ENCODE assay signal across 8 mouse cellular contexts in the genomic region with DNA sequence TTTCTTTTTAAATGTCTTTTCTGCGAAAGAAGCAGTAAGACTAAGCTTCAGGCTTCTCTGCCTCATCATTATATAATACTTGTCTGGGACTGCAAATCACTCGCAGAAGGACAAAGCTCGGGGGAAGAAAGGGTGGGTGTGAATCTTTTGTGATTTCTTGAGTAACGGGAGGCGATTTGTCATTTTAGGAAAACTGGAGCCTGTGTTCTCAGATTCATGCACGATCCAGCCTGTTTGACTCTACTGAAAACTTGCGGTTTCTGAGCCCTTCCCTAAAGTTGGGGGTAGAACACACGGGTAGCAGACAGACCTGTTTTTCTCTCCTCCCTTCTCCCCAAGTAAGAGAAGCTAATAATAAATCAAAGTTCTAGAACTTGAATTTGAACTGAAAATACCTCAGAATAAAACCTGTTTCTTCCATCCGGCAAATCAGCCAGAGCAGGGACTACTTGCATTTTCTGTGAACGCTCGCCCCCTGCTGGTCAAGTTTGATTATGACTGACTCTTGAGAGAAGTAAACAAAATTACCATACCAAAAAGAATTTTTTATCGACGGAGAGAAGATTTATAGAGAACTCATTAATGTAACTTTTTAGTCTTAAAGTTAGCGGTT.
A peak's percentile ranks its signal among the peaks of the same experiment; 100 is the strongest.
DNase-seq lines count a peak whose midpoint lies in the region; ATAC-seq and TF ChIP-seq lines count a peak whose summit lies in the region.

No protein-coding gene starts in this region.

- no peak for TF ChIP-seq EP300 in lung, postnatal 0 days (IDR thresholded peaks at IDR 0.05)

- H3K9ac ChIP-seq in ES-E14 (ENCODE audit: insufficient read depth, low read depth, low read length, poor library complexity, severe bottlenecking), result no peak overlapping the region
- no peak overlapping the region for H3K9ac ChIP-seq in embryonic facial prominence, embryonic 14.5 days (ENCODE audit: low read depth, low read length)
- H3K9ac ChIP-seq in heart, embryonic 16.5 days (ENCODE audit: low read length), result no peak overlapping the region
- no peak overlapping the region for H3K9ac ChIP-seq in lung, postnatal 0 days (replicated peaks; ENCODE audit: low read depth)

- H3K36me3 ChIP-seq in ES-E14 (ENCODE audit: control insufficient read depth, insufficient read depth, low read length, poor library complexity, severe bottlenecking), result no peaks in the 10 kb centered on the region
- no peaks in the 10 kb centered on the region for H3K36me3 ChIP-seq in embryonic facial prominence, embryonic 14.5 days (ENCODE audit: control insufficient read depth, insufficient read depth, low read length)
- H3K36me3 ChIP-seq in heart, embryonic 16.5 days (ENCODE audit: control insufficient read depth, insufficient read depth), result no peaks in the 10 kb centered on the region
- no peaks in the 10 kb centered on the region for H3K36me3 ChIP-seq in lung, postnatal 0 days (ENCODE audit: insufficient read depth, low read length)

- 27% methylated on average over 14 of the region's 14 CpGs for WGBS in embryonic facial prominence, embryonic 14.5 days
- WGBS in heart, embryonic 16.5 days, result 33% methylated on average over 14 of the region's 14 CpGs
- 29% methylated on average over 14 of the region's 14 CpGs for WGBS in lung, postnatal 0 days

- H3K4me1 ChIP-seq in ES-E14 (ENCODE audit: control insufficient read depth in 2 of 2, insufficient read depth in 2 of 2, low read length in 2 of 2, poor library complexity in 1 of 2), result no peaks in the 10 kb centered on the region
- H3K4me1 ChIP-seq in embryonic facial prominence, embryonic 14.5 days (ENCODE audit: control insufficient read depth, insufficient read depth, low read length), result no peaks in the 10 kb centered on the region
- no peaks in the 10 kb centered on the region for H3K4me1 ChIP-seq in heart, embryonic 16.5 days (ENCODE audit: control insufficient read depth, insufficient read depth, low read length)
- no peaks in the 10 kb centered on the region for H3K4me1 ChIP-seq in lung, postnatal 0 days (ENCODE audit: insufficient read depth, low read depth, low read length)

- no peak for TF ChIP-seq POLR2A in brain, embryonic 14.5 days (IDR thresholded peaks at IDR 0.05; ENCODE audit: borderline replicate concordance, extremely low read depth, insufficient read depth, insufficient read length, poor library complexity, severe bottlenecking)

- no peaks in the 10 kb centered on the region for H3K9me3 ChIP-seq in ES-E14 (ENCODE audit: control insufficient read depth, insufficient read depth, low read depth, low read length)
- no peaks in the 10 kb centered on the region for H3K9me3 ChIP-seq in embryonic facial prominence, embryonic 14.5 days (ENCODE audit: control insufficient read depth, low read length)
- H3K9me3 ChIP-seq in heart, embryonic 16.5 days (replicated peaks; ENCODE audit: control insufficient read depth, low read length), result no peaks in the 10 kb centered on the region
- H3K9me3 ChIP-seq in lung, postnatal 0 days (ENCODE audit: low read length), result no peaks in the 10 kb centered on the region

- peaks cover 20% of the 10 kb centered on the region for H3K27me3 ChIP-seq in embryonic facial prominence, embryonic 14.5 days (replicated peaks; ENCODE audit: control insufficient read depth, insufficient read depth, low read length)
- peaks cover 8% of the 10 kb centered on the region; the same call in 1 of the 2 replicates for H3K27me3 ChIP-seq in heart, embryonic 16.5 days (ENCODE audit: control insufficient read depth, insufficient read depth, low read length)
- 0 out of 2 replicates have a peak, but pooled peaks cover 5% of the 10 kb centered on the region for H3K27me3 ChIP-seq in lung, postnatal 0 days (replicated peaks; ENCODE audit: insufficient read depth, low read length)

- ATAC-seq in embryonic facial prominence, embryonic 14.5 days (ENCODE audit: low read depth), result no peak
- ATAC-seq in heart, embryonic 16.5 days (replicated peaks; ENCODE audit: extremely low read depth, insufficient read depth, low FRiP score), result no peak
- ATAC-seq in lung, postnatal 0 days, result no peak

- H3K4me3 ChIP-seq in ES-E14 (ENCODE audit: insufficient read depth in 1 of 2, low read depth in 1 of 2, low read length in 2 of 2, poor library complexity in 1 of 2, severe bottlenecking in 1 of 2), result no peak overlapping the region
- peak overlapping the region; percentile 17 for H3K4me3 ChIP-seq in embryonic facial prominence, embryonic 14.5 days (ENCODE audit: low read depth, low read length)
- H3K4me3 ChIP-seq in heart, embryonic 16.5 days (ENCODE audit: low read length), result no peak overlapping the region
- no peak overlapping the region for H3K4me3 ChIP-seq in lung, postnatal 0 days (ENCODE audit: low read depth, low read length)

- peak; percentile 41 for DNase-seq in ES-E14 (ENCODE audit: low read depth, low spot score)
- peak; percentile 92 for DNase-seq in brain, embryonic 14.5 days (ENCODE audit: low read depth)
- peak; percentile 80 for DNase-seq in embryonic facial prominence, embryonic 14.5 days (ENCODE audit: low spot score)
- peak; percentile 70 to 87 for DNase-seq in layer of hippocampus, adult 8-10 months (ENCODE audit: low spot score in 2 of 2)
- DNase-seq in lung, postnatal 0 days (ENCODE audit: low spot score), result peak; percentile 46
- DNase-seq in retina, postnatal 1 day, result peak; percentile 84
- peak; percentile 27 for DNase-seq in urinary bladder, adult 2 months (ENCODE audit: low spot score)

- in situ Hi-C loops in ES-E14 (cut with MboI; ENCODE audit: low sequenced_read_pairs in 2 of 2, unreplicated experiment in 2 of 2), result no loop called here

- TF ChIP-seq CTCF in brain, embryonic 14.5 days (IDR thresholded peaks at IDR 0.05; ENCODE audit: borderline replicate concordance, extremely low read depth, insufficient read depth, insufficient read length), result peak; percentile 63; the same call in 1 of the 2 replicates
- peak; percentile 64 for TF ChIP-seq CTCF in lung, postnatal 0 days (IDR thresholded peaks at IDR 0.05)

- peak overlapping the region; percentile 51 for H3K4me2 ChIP-seq in embryonic facial prominence, embryonic 14.5 days (ENCODE audit: low read depth, low read length)
- H3K4me2 ChIP-seq in heart, embryonic 16.5 days (ENCODE audit: low read depth, low read length), result peak overlapping the region; percentile 18
- peak overlapping the region; percentile 37 for H3K4me2 ChIP-seq in lung, postnatal 0 days (replicated peaks; ENCODE audit: low read depth, low read length)

- H3K27ac ChIP-seq in ES-E14 (ENCODE audit: insufficient read depth, low read depth, low read length, poor library complexity, severe bottlenecking), result no peak overlapping the region
- H3K27ac ChIP-seq in embryonic facial prominence, embryonic 14.5 days (replicated peaks; ENCODE audit: low read depth, low read length), result no peak overlapping the region
- no peak overlapping the region for H3K27ac ChIP-seq in heart, embryonic 16.5 days (ENCODE audit: low read length)
- no peak overlapping the region for H3K27ac ChIP-seq in lung, postnatal 0 days (ENCODE audit: low read length)

TF ChIP-seq in ES-E14, 5 proteins besides CTCF, POLR2A, EP300 and RAD21:
- TF ChIP-seq ZC3H11A (IDR thresholded peaks at IDR 0.05; ENCODE audit: borderline replicate concordance, low read depth, low read length) (0 out of 2 replicates have a peak, but pooled peaks have one; percentile 25), CHD2 (IDR thresholded peaks at IDR 0.05; ENCODE audit: low read depth, low read length) (no peak)

Comparison
In these comparisons a context has a peak if more than half of its experiments do, and no peak if none do; other contexts are left out.
1. DNase-seq: peak in every context shown above with its lines; median percentile 92 in brain, embryonic 14.5 days; 84 in retina, postnatal 1 day; 80 in embryonic facial prominence, embryonic 14.5 days; 78 in layer of hippocampus, adult 8-10 months; 46 in lung, postnatal 0 days; 41 in ES-E14; 27 in urinary bladder, adult 2 months.